ENCODE assay signal across 8 mouse cellular contexts in genomic region chr4:84876347-84876746, GRCm38 (mm10). TPM values are rescaled to one million over a fixed set of nuclear protein-coding genes. Genes with fewer than 3 reads are reported as not detected.
A peak's percentile ranks its signal among the peaks of the same experiment; 100 is the strongest.
DNase-seq lines count a peak whose midpoint lies in the region; ATAC-seq and TF ChIP-seq lines count a peak whose summit lies in the region.

No protein-coding gene starts in this region.

- no peak for ATAC-seq in limb, embryonic 14.5 days (ENCODE audit: low FRiP score, low read depth)

- H3K4me3 ChIP-seq in limb, embryonic 14.5 days (replicated peaks; ENCODE audit: low read length) = no peak overlapping the region
- H3K4me3 ChIP-seq in limb, embryonic 10.5 days = no peak overlapping the region

- H3K4me2 ChIP-seq in limb, embryonic 14.5 days (replicated peaks; ENCODE audit: low read depth, low read length, severe bottlenecking) = no peak overlapping the region

- no peak overlapping the region for H3K27ac ChIP-seq in limb, embryonic 14.5 days (replicated peaks; ENCODE audit: low read depth, low read length)
- no peak overlapping the region for H3K27ac ChIP-seq in limb, embryonic 10.5 days

- no peaks in the 10 kb centered on the region for H3K27me3 ChIP-seq in limb, embryonic 14.5 days (ENCODE audit: control insufficient read depth, insufficient read depth, low read length)
- H3K27me3 ChIP-seq in limb, embryonic 10.5 days (ENCODE audit: low read depth, poor library complexity, severe bottlenecking) = no peaks in the 10 kb centered on the region

- no peaks in the 10 kb centered on the region for H3K36me3 ChIP-seq in limb, embryonic 14.5 days (ENCODE audit: control insufficient read depth, insufficient read depth, low read length)
- no peaks in the 10 kb centered on the region for H3K36me3 ChIP-seq in limb, embryonic 10.5 days

- no peaks in the 10 kb centered on the region for H3K4me1 ChIP-seq in limb, embryonic 14.5 days (ENCODE audit: control insufficient read depth, insufficient read depth, low read length)
- H3K4me1 ChIP-seq in limb, embryonic 10.5 days = no peaks in the 10 kb centered on the region

- no peaks in the 10 kb centered on the region for H3K9me3 ChIP-seq in limb, embryonic 14.5 days (ENCODE audit: control insufficient read depth, low read length)
- H3K9me3 ChIP-seq in limb, embryonic 10.5 days (replicated peaks) = no peaks in the 10 kb centered on the region

- DNase-seq in adrenal gland, adult 2 months = peak; percentile 49
- no peak for DNase-seq in adrenal gland, postnatal 4 days (ENCODE audit: low spot score in 2 of 2)
- DNase-seq in limb, embryonic 14.5 days (ENCODE audit: low spot score) = peak; percentile 74
- DNase-seq in limb, embryonic 10.5 days (ENCODE audit: low spot score) = no peak
- peak; percentile 67 to 72 for DNase-seq in cerebellum, postnatal 10 days
- peak; percentile 46 for DNase-seq in induced T-regulatory cell, adult 2 months (ENCODE audit: low read depth)
- DNase-seq in lung, postnatal 25 days (ENCODE audit: low spot score) = peak; percentile 69
- DNase-seq in spleen, postnatal 10 days (ENCODE audit: low spot score in 2 of 2) = no peak

- no peak for TF ChIP-seq POLR2A in limb, embryonic 14.5 days (IDR thresholded peaks at IDR 0.05; ENCODE audit: borderline replicate concordance, extremely low read depth, insufficient read depth, insufficient read length)

- WGBS in limb, embryonic 14.5 days = 28% methylated on average over 3 of the region's 3 CpGs
- WGBS in limb, embryonic 10.5 days = 63% methylated on average over 3 of the region's 3 CpGs

- H3K9ac ChIP-seq in limb, embryonic 14.5 days (ENCODE audit: low read depth, low read length, severe bottlenecking) = no peak overlapping the region

RNA-seq across cellular contexts. Expression of gene Cntln, which starts 7.8 kb away (rescaled TPM):
- 1 to 10 TPM; 7.5 to 8.3 TPM for total RNA-seq in adrenal gland, adult 2 months (2021)
- 1.8 and 2.0 TPM in 2 replicates for polyA plus RNA-seq in adrenal gland, adult 2 months (2012; rRNA removed)
- 10 to 100 TPM; 23.6 to 24.4 TPM for total RNA-seq in adrenal gland, postnatal 4 days (2021)
- 19.4 and 21.0 TPM in 2 replicates for polyA plus RNA-seq in limb, embryonic 14.5 days (2012; rRNA removed)
- 15.1 and 16.0 TPM in 2 replicates for polyA plus RNA-seq in limb, embryonic 14.5 days (2014; fragmentation: Nextera tagmentation; extraction: Ambion mirVana)
- 4.8 and 8.3 TPM in 2 replicates for polyA plus RNA-seq in limb, embryonic 10.5 days (2016; fragmentation: Nextera tagmentation; extraction: Ambion mirVana)

Comparison
In these comparisons a context has a peak if more than half of its experiments do, and no peak if none do; other contexts are left out.
1. DNase-seq: peak in adrenal gland, adult 2 months (single experiment), limb, embryonic 14.5 days (single experiment), cerebellum, postnatal 10 days (2 of 2), induced T-regulatory cell, adult 2 months (single experiment) and lung, postnatal 25 days (single experiment); none in adrenal gland, postnatal 4 days (0 of 2), limb, embryonic 10.5 days (single experiment) and spleen, postnatal 10 days (0 of 2).